25 mouse cellular contexts compared by ENCODE assay signal in genomic region chr14:57105721-57106120, GRCm38 (mm10). TPM values are rescaled to one million over a fixed set of nuclear protein-coding genes. Genes with fewer than 3 reads are reported as not detected.
A peak's percentile ranks its signal among the peaks of the same experiment; 100 is the strongest.
DNase-seq lines count a peak whose midpoint lies in the region; ATAC-seq and TF ChIP-seq lines count a peak whose summit lies in the region.
"Had no signal": no experiment of that assay in that cellular context is flagged by ENCODE, and none has a peak within 500 bp of the region (broad histone marks: within the 10 kb centered on the region; RNA-seq: fewer than 3 reads in every experiment).

No protein-coding gene starts in this region.

- H3K27me3 ChIP-seq in kidney, adult 2 months (replicated peaks; ENCODE audit: control insufficient read depth, insufficient read depth, low read length) = no peaks in the 10 kb centered on the region
- H3K27me3 ChIP-seq in neural tube, embryonic 15.5 days (replicated peaks) = peaks cover 69% of the 10 kb centered on the region
- H3K27me3 ChIP-seq in limb, embryonic 13.5 days = peaks cover 64% of the 10 kb centered on the region

- no peaks in the 10 kb centered on the region for H3K9me3 ChIP-seq in neural tube, embryonic 15.5 days (replicated peaks)
- no peaks in the 10 kb centered on the region for H3K9me3 ChIP-seq in limb, embryonic 13.5 days
- H3K9me3 ChIP-seq: forebrain, embryonic 12.5 days; midbrain, embryonic 13.5 days; neural tube, embryonic 13.5 days had no signal

- TF ChIP-seq CTCF in kidney, adult 2 months (conservative IDR thresholded peaks at IDR 0.05; ENCODE audit: insufficient read depth, insufficient read length, low read depth, low read length) = no peak

- H3K9ac ChIP-seq in neural tube, embryonic 15.5 days (replicated peaks) = no peak overlapping the region
- no peak overlapping the region for H3K9ac ChIP-seq in limb, embryonic 13.5 days
- H3K9ac ChIP-seq: forebrain, embryonic 12.5 days; midbrain, embryonic 13.5 days; neural tube, embryonic 13.5 days had no signal

- no peaks in the 10 kb centered on the region for H3K36me3 ChIP-seq in kidney, adult 2 months (ENCODE audit: control insufficient read depth, insufficient read depth, low read length)
- H3K36me3 ChIP-seq in neural tube, embryonic 15.5 days = no peaks in the 10 kb centered on the region
- no peaks in the 10 kb centered on the region for H3K36me3 ChIP-seq in limb, embryonic 13.5 days
- H3K36me3 ChIP-seq: forebrain, embryonic 12.5 days; midbrain, embryonic 13.5 days; neural tube, embryonic 13.5 days had no signal

- DNase-seq in cerebellum, postnatal 14 days = peak; percentile 40 to 51
- no peak for DNase-seq in cerebellum, adult 9-10 months
- DNase-seq in kidney, adult 2 months = peak; percentile 20
- no peak for DNase-seq in kidney, postnatal 14 days
- DNase-seq in neural tube, embryonic 10.5 days (ENCODE audit: extremely low spot score, low spot score) = no peak
- no peak for DNase-seq in thymus, adult 18-20 months
- DNase-seq: adrenal gland, postnatal 10 days; cerebellum, adult 18-20 months; gastrocnemius, postnatal 25 days; heart, adult 2 months; heart, postnatal 36 days; kidney, adult 9 months; layer of hippocampus, adult 9-11 months; lung, adult 18-20 months; lung, postnatal 10 days had no signal

- no peak overlapping the region for H3K27ac ChIP-seq in kidney, adult 2 months (ENCODE audit: insufficient read depth, low read depth, low read length)
- H3K27ac ChIP-seq in neural tube, embryonic 15.5 days (replicated peaks) = no peak overlapping the region
- no peak overlapping the region for H3K27ac ChIP-seq in limb, embryonic 13.5 days
- H3K27ac ChIP-seq: forebrain, embryonic 12.5 days; heart, adult 2 months; midbrain, embryonic 13.5 days; neural tube, embryonic 13.5 days had no signal

- ATAC-seq in neural tube, embryonic 15.5 days (ENCODE audit: low FRiP score) = no peak
- ATAC-seq in limb, embryonic 13.5 days (ENCODE audit: low FRiP score, low read depth) = no peak
- ATAC-seq: hindbrain, embryonic 16.5 days; midbrain, embryonic 13.5 days had no signal

- peak overlapping the region; percentile 99; the same call in 1 of the 2 replicates for H3K4me2 ChIP-seq in neural tube, embryonic 15.5 days
- H3K4me2 ChIP-seq in limb, embryonic 13.5 days (replicated peaks) = peak overlapping the region; percentile 100
- H3K4me2 ChIP-seq: forebrain, embryonic 12.5 days had no signal

- 51% methylated on average over 11 of the region's 11 CpGs for WGBS in kidney, adult 2 months
- 51% methylated on average over 11 of the region's 11 CpGs for WGBS in neural tube, embryonic 15.5 days
- WGBS in limb, embryonic 13.5 days = 57% methylated on average over 11 of the region's 11 CpGs

- no peak for TF ChIP-seq POLR2A in kidney, adult 2 months (IDR thresholded peaks at IDR 0.05; ENCODE audit: low read depth, low read length)

- H3K4me1 ChIP-seq in kidney, adult 2 months (ENCODE audit: control insufficient read depth, insufficient read depth, low read length) = peaks cover 22% of the 10 kb centered on the region
- peaks cover 20% of the 10 kb centered on the region for H3K4me1 ChIP-seq in neural tube, embryonic 15.5 days
- peaks cover 16% of the 10 kb centered on the region for H3K4me1 ChIP-seq in limb, embryonic 13.5 days

- no peak overlapping the region for H3K4me3 ChIP-seq in kidney, adult 2 months (ENCODE audit: insufficient read depth, low read depth, low read length)
- H3K4me3 ChIP-seq in neural tube, embryonic 15.5 days (replicated peaks) = no peak overlapping the region
- H3K4me3 ChIP-seq in limb, embryonic 13.5 days = no peak overlapping the region
- H3K4me3 ChIP-seq: erythroblast, embryonic 14.5 days; forebrain, embryonic 12.5 days; heart, adult 2 months had no signal

RNA-seq across cellular contexts. Expression of gene Gjb2, which starts 1.2 kb away (rescaled TPM):
- 76.9 and 81.3 TPM in 2 replicates for polyA plus RNA-seq in kidney, adult 2 months (2012; rRNA removed)
- 7.9 and 11.4 TPM in 2 replicates for polyA plus RNA-seq in neural tube, embryonic 15.5 days (2015; fragmentation: Nextera tagmentation; extraction: Ambion mirVana)
- polyA plus RNA-seq in limb, embryonic 13.5 days (2015; fragmentation: Nextera tagmentation; extraction: Ambion mirVana) = 80.7 and 92.7 TPM in 2 replicates
- polyA plus RNA-seq: heart, embryonic 14.5 days had no signal

RNA-seq across cellular contexts. Expression of gene Gm4491, which starts 10.0 kb away (rescaled TPM):
- not detected in 2 replicates for polyA plus RNA-seq in kidney, adult 2 months (2012; rRNA removed)
- not detected in 2 replicates for polyA plus RNA-seq in neural tube, embryonic 15.5 days (2015; fragmentation: Nextera tagmentation; extraction: Ambion mirVana)
- not detected in 2 replicates for polyA plus RNA-seq in limb, embryonic 13.5 days (2015; fragmentation: Nextera tagmentation; extraction: Ambion mirVana)
- polyA plus RNA-seq: erythroblast, embryonic 14.5 days; forebrain, embryonic 12.5 days; heart, adult 2 months; heart, embryonic 14.5 days; hindbrain, embryonic 16.5 days; liver, embryonic 11.5 days; neural tube, embryonic 13.5 days; small intestine, adult 2 months had no signal

RNA-seq across cellular contexts. Expression of gene Gjb6, which starts 27.7 kb away (rescaled TPM):
- 0.09 and 0.34 TPM in 2 replicates for polyA plus RNA-seq in kidney, adult 2 months (2012; rRNA removed)
- 10.9 and 13.8 TPM in 2 replicates for polyA plus RNA-seq in neural tube, embryonic 15.5 days (2015; fragmentation: Nextera tagmentation; extraction: Ambion mirVana)
- 37.2 and 42.0 TPM in 2 replicates for polyA plus RNA-seq in limb, embryonic 13.5 days (2015; fragmentation: Nextera tagmentation; extraction: Ambion mirVana)
- polyA plus RNA-seq: erythroblast, embryonic 14.5 days; heart, adult 2 months; heart, embryonic 14.5 days; small intestine, adult 2 months had no signal

RNA-seq across cellular contexts. Expression of gene Gja3, which starts 47.8 kb away (rescaled TPM):
- 1.0 and 1.3 TPM in 2 replicates for polyA plus RNA-seq in kidney, adult 2 months (2012; rRNA removed)
- polyA plus RNA-seq in neural tube, embryonic 15.5 days (2015; fragmentation: Nextera tagmentation; extraction: Ambion mirVana) = 1.3 and 2.2 TPM in 2 replicates
- polyA plus RNA-seq in limb, embryonic 13.5 days (2015; fragmentation: Nextera tagmentation; extraction: Ambion mirVana) = 5.7 and 6.4 TPM in 2 replicates
- polyA plus RNA-seq: erythroblast, embryonic 14.5 days had no signal

Comparison
In these comparisons a context has a peak if more than half of its experiments do, and no peak if none do; other contexts are left out.
1. DNase-seq: peak in cerebellum, postnatal 14 days (2 of 2) and kidney, adult 2 months (single experiment); none in cerebellum, adult 9-10 months (single experiment), kidney, postnatal 14 days (single experiment), neural tube, embryonic 10.5 days (single experiment) and thymus, adult 18-20 months (0 of 2).